Mouse (Mus musculus) cerebellum, postnatal 4 days (tissue): ENCODE results near the gene Helz.
"Not testable (repeated sequence)": the region's sequence is repeated elsewhere in the genome, so short reads cannot be mapped to it uniquely, and the experiment has no call there.

Experiments
- DNase-seq, 2 experiments: peaks; one replicate each; pipeline ENCODE4 v3.0.0; 2022; ENCODE audit warnings: low spot score in 2 of 2, mixed read lengths in 1 of 2

Helz gene

DNA sequence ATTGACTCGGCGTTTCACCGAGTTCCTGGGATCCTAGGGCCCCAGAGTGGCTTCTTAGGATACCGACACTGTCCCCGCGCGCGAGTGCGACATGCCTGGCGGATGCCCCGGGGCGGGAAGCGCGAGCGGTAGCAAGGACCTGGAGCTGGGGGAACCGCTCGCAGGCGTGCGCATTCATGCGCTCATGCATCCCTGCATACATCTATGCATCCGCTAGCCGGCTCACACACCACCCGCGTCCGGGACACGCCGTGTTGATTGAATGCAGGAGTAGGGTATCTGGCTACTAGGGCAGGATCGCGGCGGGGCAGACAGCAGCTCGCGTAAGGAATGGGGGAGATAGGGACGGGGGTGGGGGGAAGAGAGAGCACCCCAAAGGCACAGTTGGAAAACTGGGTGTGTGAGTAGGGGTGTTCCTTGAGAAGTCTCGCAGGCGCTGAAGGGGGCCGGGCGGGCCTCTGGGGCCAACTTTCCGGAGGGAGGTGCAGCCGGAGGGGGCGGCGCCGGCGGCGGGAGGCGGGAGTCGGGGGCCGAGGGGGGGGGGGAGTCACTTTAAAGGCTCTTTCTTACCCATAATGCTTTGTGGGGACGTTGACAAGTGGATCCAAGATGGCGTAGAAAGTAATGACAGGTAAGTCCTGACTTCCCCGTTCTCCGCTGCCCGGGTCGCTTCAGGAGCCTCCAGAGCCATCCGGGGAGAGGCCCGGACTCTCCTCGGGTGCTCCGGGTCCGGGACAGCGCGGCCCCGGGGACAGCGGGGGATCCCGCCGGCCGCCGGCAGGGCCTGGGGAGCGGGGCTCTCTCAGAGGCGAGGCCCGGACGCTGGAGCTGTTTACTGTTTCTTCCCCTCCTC lies at the start of gene Helz:
Gene Helz (plus strand): TSS at position 580 of the 853 bp plus-strand sequence.
- peak; percentile 26 to 43 for DNase-seq

DNA sequence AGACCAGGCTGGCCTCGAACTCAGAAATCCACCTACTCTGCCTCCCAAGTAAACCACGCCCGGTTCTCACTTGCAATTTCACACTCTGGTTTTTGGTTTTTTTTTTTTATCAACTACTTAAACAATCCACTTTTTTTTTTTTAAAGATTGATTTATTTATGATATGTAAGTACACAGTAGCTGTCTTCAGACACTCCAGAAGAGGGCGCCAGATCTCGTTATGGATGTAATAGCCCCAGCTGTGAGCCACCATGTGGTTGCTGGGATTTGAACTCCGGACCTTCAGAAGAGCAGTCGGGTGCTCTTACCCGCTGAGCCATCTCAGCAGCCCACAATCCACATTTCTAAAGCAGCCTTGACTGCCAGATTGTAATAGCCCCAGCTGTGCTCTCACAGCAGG lies 44.9 kb upstream of the Helz start:
- no peak for DNase-seq

DNA sequence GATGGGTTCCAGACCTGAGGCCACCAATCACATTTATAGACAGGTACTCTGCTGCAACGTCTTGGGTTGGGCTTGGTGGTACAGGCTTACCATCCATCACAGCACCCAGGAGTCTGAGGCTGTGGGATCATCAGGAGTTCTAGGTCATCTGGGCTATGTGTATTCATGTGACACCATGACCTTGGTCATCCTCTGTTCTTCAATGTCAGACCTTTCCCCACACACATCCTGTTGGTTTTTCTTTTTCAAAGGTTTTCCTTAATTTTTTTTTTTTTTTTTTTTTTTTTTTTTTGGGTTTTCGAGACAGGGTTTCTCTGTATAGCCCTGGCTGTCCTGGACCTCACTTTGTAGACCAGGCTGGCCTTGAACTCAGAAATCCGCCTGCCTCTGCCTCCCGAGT lies 43.4 kb upstream of the Helz start:
- DNase-seq, result not testable (repeated sequence)

DNA sequence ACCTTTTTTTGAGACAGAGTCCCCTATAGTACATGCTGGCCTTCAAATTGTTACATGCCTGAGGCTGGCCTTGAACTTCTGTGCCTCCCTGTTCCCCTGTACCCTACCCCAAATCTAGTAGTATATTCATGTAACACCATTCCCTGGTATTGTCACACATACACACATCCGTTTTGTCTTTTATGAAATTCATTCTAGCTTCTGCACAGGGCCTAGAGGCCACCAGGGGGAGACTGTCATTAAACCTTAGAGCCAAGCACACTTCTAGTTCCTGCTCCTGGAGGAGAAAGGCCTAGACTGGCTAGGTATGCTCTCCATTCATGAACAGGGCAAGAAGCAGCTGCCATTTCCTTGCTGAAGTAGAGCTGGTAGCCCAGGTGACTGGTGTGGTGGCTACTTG lies 41.5 kb upstream of the Helz start:
- no peak for DNase-seq

DNA sequence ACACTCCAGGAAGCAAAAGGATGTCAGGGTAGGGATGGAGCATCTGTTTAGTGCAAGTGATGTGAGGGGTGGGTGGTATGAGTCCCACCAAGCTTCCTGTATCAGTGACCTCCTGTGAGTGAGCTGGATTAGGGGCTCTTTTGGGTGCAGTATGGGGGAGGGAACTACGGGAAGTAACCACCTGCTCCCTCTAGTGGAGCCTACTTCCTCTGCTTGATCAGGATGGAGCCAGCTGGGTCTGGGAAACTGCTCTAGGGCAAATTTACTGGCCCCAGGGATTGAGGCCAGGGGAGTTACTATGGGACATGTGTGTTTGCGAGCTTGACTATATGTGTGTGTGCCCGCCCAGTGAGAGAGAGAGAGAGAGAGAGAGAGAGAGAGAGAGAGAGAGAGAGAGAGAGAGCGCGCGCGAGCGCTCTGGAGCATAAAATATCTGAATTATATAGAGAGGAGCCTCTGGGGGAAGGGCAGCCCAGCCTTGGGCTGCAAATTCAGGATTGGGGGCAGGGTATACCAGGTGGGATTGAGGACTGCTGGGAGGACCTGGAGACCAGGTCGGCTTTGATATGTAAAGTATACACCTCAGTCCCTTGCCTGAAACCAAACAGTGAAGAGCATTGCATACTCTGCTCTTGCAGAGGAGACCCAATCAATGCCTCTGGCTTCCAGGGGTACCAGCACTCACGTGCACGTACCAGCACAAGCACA lies 37.9 kb upstream of the Helz start:
- DNase-seq, result no peak

DNA sequence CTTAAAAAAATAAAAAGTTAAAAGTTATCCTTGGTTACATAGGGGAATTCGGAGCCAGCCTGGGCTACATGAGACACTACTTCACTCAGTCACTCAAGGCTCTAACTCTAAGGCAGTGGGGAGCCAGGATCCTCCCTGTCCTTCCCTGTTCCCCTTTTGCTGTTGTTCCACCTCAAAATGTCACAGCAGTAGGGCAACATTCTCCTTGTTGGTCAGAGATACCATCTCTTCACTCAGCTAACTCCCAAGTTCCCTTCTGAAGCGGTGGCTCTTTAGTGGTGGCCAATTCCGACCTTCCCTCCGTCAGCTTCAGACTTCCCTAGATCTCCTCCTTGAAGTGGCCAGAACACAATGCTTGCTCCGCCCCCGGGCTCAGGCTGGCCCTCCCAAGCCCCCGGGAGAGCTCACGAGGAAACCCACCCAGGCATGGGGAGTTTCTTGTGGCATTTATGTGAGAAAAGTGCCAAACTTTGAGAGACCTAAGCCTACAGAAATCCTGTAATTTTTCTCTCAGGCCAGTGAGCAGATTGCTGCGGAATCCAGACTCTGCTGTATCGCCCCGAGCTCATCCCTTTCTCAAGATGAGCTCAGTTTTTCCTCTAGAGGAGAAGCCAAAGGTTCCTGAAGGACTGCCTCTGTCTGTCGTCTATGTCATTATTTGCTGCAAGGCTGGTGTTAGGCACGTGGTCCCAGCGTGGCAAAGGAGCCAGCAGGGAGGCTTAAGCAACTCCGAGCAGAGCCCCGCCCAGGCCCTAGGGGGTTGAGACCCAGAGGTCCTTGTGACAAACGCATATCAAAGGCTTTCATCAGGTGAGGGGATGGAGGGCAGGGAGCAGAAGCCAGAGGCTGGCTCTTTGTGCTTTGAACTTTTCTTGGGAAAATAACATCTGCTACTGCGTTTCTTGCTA lies 37.1 kb upstream of the Helz start:
- DNase-seq, result no peak

DNA sequence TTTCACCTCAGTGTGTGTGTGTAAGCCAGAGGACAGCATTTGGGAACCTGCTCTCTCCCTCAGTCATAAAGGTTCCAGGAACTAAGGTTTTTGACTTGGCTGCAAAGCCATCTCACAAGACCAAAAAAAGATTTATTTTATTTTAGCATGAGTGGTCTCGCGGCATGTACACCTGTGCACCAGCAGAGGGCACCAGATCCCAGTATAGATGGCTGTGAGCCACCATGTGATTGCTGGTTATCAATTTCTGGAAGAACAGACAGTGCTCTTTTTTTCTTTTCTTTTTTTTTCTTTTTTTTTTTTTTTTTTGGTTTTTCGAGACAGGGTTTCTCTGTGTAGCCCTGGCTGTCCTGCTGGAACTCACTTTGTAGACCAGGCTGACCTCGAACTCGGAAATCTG lies 35.8 kb upstream of the Helz start:
- DNase-seq, result peak; percentile 43 to 72

DNA sequence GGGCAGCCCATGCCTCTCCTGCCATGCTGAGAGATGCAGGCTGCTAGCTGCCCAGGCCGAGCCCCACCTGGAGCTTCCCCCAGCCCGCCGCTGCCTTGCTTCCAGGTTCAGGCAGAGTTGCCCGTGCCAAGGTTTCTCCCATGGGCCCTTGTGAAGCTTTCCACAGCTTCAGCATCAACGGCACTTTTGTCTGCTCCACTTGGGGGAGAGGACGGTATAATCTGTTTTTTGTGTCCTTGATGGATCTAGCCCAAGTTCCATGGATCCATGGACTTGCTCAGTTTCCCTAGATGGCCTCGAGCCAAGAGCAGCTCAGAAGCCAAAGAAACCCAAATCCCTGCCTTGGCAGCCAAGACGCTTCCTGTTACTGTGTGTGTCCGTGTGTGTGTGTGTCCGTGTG lies 34.7 kb upstream of the Helz start:
- DNase-seq, result peak in 1 of 2 experiments; percentile 31

DNA sequence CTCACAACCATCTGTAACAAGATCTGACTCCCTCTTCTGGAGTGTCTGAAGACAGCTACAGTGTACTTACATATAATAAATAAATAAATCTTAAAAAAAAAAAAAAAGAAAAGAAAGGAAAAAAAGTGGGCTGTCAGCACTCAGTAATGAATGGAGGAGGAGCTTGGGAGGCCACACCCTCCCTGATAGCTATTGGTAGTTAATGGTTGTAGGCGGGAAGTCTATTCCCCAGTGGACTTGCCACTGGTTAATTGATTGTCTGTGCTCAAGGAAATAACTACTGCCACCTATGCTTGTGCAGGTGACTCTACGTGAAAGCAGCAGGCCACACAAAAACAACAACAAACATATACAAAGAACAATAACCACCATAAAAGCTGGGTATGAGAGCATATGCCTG lies 31.3 kb upstream of the Helz start:
- DNase-seq, result no peak

DNA sequence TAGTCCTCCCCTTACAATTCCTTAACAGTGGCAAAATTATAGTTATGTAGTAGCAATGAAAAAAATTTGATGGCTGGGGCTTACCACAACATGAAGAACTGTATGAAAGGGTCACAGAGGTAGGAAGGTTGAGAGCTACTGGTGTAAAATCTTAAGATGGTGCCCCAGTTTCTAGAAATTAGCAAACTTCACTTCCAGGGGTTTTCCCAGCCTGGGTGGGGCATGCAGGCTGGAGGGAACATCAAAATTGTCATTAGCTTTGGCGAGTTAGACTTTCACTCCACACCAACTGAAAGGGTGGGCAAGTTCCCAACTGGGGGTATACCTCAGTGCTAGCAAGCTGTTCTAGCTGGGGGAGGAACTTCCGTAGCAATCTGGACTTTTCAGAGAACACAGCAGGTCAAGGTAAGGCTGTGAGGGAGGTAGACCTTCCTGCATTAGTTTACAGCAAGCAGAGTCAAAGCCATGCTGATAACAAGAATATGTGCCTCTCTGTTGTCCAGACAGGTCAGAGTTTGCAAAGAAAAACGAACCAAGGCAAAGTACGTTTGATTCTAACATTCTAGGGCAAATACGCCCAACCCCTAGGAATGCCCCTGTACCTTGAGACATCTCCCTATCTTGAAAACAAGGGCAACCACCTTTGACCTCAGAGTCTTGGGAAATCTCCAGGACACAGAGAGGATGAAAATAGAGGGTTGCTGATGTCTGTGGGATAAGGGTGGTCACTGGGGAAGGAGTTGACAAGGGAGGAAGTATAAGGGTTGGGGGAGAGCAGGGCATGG lies 28.9 kb upstream of the Helz start:
- DNase-seq, result no peak

DNA sequence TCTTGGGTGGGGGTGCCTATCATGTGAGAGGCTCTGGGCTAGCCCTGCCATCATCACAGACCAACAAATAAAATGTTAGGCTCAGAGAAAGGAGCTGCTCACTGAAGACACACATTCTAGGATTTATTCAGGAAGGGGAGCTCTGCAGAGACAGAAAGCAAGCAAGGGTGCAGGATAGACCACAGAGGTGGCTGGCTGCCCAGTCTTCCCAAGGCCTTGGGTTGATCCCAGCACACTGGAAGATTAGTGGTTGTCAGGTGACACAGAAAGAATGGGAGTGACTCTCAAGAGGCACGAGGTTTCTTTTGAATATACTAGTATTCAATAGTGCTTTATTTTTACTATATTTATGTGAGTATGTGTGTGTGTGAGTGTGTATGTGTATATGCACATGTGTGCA lies 26.6 kb upstream of the Helz start:
- no peak for DNase-seq

DNA sequence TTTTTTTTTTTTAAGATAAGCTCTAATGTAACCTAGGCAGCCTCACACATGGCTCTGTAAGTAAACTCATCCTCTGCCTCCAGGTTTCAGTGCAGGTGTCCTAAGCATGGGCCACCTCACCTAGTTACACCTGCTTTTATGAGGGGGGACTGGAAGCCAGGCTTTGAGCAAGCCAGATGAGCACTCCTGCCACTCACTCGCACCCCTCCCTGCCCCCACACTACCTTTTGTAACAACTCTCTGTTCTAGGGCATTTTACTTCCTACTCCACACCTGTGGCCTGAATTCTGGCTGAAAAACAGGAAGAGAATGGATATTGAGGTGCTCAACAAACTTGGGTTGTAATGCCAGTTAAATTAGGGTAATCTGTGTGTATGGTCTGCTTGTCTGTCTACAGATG lies 22.8 kb upstream of the Helz start:
- DNase-seq, result no peak

DNA sequence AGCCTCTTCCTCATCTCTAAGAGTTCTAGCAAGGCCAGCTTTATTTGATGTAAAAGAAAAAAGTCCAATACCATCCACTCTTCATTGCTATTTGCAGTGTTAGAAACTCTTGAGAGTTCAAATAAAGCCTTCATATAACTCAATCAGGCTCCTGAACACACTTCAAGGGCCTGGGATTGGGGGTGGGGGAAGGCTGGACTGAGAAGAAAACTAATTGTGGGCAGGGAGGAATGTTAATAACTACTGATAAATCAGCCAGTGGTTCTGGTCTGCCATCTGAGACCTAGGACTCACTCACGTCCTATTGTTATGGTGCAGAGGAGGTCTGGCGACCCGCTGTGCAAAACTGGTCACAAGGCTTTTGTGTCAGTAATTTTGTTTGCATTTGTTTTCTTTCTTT lies 20.1 kb upstream of the Helz start:
- DNase-seq, result no peak

DNA sequence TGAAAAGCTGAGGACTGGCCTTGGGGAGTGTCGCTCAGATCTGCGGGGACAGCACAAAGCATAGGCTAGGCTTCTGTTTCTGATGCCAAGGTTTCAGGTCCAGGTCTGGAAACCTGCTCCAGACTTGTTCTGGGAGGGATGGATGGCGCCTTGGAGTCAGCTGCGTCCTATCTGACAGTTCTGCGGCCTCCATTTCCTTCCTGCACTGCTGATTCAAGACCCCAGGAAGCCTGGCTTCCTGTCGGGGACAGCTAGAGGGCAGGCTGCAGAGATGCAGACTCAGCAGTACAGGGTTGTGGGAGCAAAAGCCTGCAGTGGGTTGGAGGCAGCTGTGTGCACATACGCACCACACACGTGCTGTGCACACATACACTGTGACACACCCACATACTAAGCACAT lies 18.4 kb upstream of the Helz start:
- DNase-seq, result no peak

DNA sequence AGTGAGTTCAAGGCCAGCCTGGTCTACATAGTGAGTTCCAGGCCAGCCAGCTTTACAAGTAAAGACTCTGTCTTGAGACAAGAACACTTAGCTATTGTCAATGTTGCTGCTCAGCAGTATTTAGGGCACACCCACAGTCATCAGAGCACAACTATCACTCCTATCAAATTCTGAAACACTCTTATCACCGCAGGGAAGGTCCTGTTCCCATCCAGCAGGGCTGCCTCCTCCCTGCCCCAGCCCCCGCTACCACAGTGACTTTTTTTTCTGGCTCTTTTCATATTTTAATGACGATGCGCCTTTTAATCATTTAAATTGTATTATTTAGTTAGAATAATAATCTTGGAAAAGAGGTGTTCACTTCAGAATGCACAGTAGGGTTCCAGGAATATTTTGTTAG lies 16.3 kb upstream of the Helz start:
- DNase-seq, result no peak

DNA sequence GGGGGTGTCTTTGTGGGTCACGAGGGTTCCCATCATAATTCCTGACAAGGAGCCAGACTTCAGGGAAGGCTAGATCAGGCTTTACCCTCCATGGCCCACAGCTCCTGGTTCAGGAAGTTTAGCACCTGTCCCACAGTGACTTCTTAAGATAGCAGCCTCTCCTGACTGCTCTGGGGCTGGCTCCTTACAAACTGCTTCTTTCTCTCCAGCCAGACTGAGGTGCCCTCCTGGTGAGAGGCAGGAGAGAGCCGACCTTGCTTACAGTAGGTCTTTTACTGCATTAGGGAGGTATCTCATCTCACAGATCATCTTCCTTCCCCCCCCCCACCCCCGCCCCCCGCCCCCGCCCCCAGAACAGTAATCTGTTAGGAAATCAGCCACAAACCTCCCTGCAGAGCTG lies 15.5 kb upstream of the Helz start:
- no peak for DNase-seq

DNA sequence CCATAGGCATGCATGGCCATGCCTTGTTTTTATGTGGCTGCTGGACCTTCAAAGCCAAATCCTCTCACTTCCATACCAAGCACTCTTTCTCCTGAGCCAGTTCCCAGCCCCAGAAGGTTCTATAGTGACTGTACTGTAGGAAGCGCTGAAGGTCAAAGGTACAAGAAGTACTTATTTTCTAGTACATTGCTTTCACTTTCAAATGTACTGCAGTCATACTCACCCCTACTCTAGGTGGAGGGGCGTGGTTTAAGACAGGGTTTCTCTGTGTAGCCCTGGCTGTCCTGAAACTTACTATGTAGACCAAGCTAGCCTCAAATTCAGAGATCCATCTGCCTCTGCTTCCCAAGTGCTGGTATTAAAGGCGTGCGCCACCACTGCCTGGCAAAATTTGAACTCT lies 8.7 kb upstream of the Helz start:
- no peak for DNase-seq

DNA sequence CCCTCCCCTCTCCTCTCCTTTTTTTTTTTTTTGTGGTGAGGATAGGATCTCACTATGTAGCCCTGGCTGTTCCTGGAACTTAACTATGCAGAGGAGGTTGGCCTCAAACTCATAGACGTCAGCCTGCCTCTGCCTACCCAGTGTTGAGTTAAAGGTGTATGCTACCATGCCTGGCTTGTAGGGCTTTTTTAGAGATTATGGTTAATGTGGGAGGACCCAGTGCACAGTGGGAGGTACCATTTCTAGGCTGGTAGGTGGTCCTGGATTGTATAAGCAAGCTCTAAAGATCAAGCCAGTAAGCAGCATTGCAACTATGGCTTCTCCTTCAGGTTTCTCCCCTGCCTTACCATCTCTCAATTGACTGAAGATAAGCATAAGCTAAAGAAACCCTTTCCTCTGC lies 7.4 kb upstream of the Helz start:
- no peak for DNase-seq

DNA sequence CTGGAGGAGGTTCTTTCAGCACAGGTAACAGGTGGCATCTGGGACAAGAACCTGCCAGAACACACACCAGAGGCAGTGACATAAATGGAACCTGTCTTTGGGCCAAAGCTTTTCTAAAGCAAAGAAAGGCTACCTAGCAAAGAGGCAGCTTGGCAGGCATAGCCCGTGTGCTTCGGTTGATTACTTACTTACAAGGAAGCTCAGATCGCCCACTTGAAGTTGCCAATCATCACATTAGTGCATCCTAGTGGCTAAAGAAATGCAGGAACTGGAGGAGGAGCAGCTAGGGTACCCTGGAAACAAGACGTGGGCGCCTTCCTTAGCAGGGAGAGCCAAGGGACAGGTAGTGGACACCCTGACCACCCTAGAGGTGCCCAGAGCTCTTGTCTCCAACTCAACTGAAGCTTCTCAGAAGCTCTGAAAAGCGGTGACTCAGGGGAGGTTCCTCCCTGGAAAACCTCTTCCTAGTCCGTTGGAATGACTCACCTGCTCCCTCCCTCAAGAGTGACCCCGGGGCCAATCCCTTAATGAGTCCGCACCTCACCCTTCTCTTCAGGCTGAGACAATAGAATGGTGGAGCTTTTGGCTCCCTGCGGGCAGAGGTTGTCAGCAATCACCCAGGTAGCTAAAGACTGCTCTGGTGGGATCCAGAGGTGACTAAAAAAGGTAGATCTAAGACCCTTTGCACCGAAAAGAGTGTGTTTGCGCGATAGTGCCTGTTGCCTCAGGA lies 1.8 kb upstream of the Helz start:
- no peak for DNase-seq

DNA sequence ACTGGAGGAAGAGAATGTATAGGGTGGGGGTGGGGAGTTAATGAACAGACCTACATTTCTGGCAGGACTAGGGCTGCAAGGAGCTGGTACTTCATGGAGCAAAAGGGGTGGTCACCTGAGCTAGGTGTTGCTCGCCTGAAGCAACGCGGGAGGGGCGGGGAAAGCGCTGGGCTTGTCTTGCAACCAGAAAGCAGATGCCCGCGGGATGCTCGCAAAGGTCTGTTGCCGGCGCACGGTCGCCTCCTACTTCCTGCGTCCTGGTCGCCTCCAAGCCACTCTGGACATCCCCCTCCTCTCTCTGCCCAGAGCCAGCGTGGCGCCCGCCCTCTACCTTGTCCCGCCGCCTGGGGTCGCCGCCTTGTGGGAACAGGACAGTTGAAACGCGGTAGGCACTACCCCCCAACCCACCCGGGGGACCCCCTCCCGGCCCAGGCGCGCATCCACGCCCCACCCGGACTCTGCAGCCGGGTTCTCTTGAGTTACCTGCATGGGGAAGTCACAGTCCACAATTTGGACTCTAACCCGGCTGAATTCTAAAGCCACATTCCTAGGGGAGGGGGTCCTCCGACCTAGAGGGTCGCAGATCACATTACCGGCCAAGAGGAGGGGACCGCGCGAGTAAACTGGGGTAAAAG lies 946 bp upstream of the Helz start:
- peak in 1 of 2 experiments; percentile 37 for DNase-seq
